Mouse (Mus musculus): ENCODE results near the gene Mphosph9. TPM values are rescaled to one million over a fixed set of nuclear protein-coding genes. Genes with fewer than 3 reads are reported as not detected.

Gene Mphosph9
- polyA plus RNA-seq, 1 experiment from 2014 or later = 10.8 TPM

- WGBS = 91% methylated on average over 4 of the region's 4 CpGs
Observed at GRCm38 (mm10) chr5:124290216-124290615, 37.6 kb downstream of the Mphosph9 start.

GRCm38 (mm10) chr5:124287616-124288247 lies 40.0 kb downstream of the Mphosph9 start:
- 95% methylated on average over 6 of the region's 6 CpGs for WGBS
- H3K27me3 ChIP-seq (ENCODE audit: insufficient read depth, low read length) = no peaks in the 10 kb centered on the region

More at GRCm38 (mm10) chr5:124290216-124290615, 37.6 kb downstream of the Mphosph9 start:
- H3K4me2 ChIP-seq (replicated peaks; ENCODE audit: low read depth, low read length) = no peak overlapping the region
- no peak overlapping the region for H3K4me3 ChIP-seq (ENCODE audit: low read length)
- H3K27me3 ChIP-seq (ENCODE audit: insufficient read depth, low read length) = no peaks in the 10 kb centered on the region
- ATAC-seq (ENCODE audit: low FRiP score, low TSS enrichment) = no peak
- H3K27ac ChIP-seq (ENCODE audit: low read length) = no peak overlapping the region
- peaks cover 68% of the 10 kb centered on the region for H3K36me3 ChIP-seq (ENCODE audit: insufficient read depth, low read length)
- H3K9me3 ChIP-seq (ENCODE audit: low read length) = peaks cover 6% of the 10 kb centered on the region; the same call in 1 of the 2 replicates
- no peak overlapping the region for H3K9ac ChIP-seq (replicated peaks; ENCODE audit: low read length)
- H3K4me1 ChIP-seq (ENCODE audit: insufficient read depth, low read length) = no peaks in the 10 kb centered on the region

GRCm38 (mm10) chr5:124284330-124284729 lies 43.4 kb downstream of the Mphosph9 start:
- no peak overlapping the region for H3K4me3 ChIP-seq (ENCODE audit: low read length)
- peaks cover 6% of the 10 kb centered on the region; the same call in 1 of the 2 replicates for H3K9me3 ChIP-seq (ENCODE audit: low read length)
- ATAC-seq (ENCODE audit: low FRiP score, low TSS enrichment) = no peak
- H3K36me3 ChIP-seq (ENCODE audit: insufficient read depth, low read length) = peaks cover 44% of the 10 kb centered on the region
- 62% methylated on average over 3 of the region's 3 CpGs for WGBS
- no peak overlapping the region for H3K27ac ChIP-seq (ENCODE audit: low read length)
- H3K4me2 ChIP-seq (replicated peaks; ENCODE audit: low read depth, low read length) = no peak overlapping the region
- H3K9ac ChIP-seq (replicated peaks; ENCODE audit: low read length) = no peak overlapping the region
- no peaks in the 10 kb centered on the region for H3K27me3 ChIP-seq (ENCODE audit: insufficient read depth, low read length)
- no peaks in the 10 kb centered on the region for H3K4me1 ChIP-seq (ENCODE audit: insufficient read depth, low read length)

More at GRCm38 (mm10) chr5:124287616-124288247, 40.0 kb downstream of the Mphosph9 start:
- H3K4me3 ChIP-seq (ENCODE audit: low read length) = no peak overlapping the region
- ATAC-seq (ENCODE audit: low FRiP score, low TSS enrichment) = no peak
- no peak overlapping the region for H3K4me2 ChIP-seq (replicated peaks; ENCODE audit: low read depth, low read length)
- no peaks in the 10 kb centered on the region for H3K4me1 ChIP-seq (ENCODE audit: insufficient read depth, low read length)
- H3K27ac ChIP-seq (ENCODE audit: low read length) = no peak overlapping the region
- H3K36me3 ChIP-seq (ENCODE audit: insufficient read depth, low read length) = peaks cover 66% of the 10 kb centered on the region
- no peak overlapping the region for H3K9ac ChIP-seq (replicated peaks; ENCODE audit: low read length)
- H3K9me3 ChIP-seq (ENCODE audit: low read length) = peaks cover 6% of the 10 kb centered on the region; the same call in 1 of the 2 replicates

GRCm38 (mm10) chr5:124282854-124283253 lies 44.9 kb downstream of the Mphosph9 start:
- no peak overlapping the region for H3K4me3 ChIP-seq (ENCODE audit: low read length)
- no peaks in the 10 kb centered on the region for H3K27me3 ChIP-seq (ENCODE audit: insufficient read depth, low read length)
- H3K36me3 ChIP-seq (ENCODE audit: insufficient read depth, low read length) = peaks cover 38% of the 10 kb centered on the region
- H3K4me1 ChIP-seq (ENCODE audit: insufficient read depth, low read length) = no peaks in the 10 kb centered on the region
- H3K27ac ChIP-seq (ENCODE audit: low read length) = no peak overlapping the region
- 95% methylated on average over 2 of the region's 2 CpGs for WGBS
- H3K9me3 ChIP-seq (ENCODE audit: low read length) = peaks cover 2% of the 10 kb centered on the region; the same call in 1 of the 2 replicates
- H3K9ac ChIP-seq (replicated peaks; ENCODE audit: low read length) = no peak overlapping the region
- H3K4me2 ChIP-seq (replicated peaks; ENCODE audit: low read depth, low read length) = no peak overlapping the region
- ATAC-seq (ENCODE audit: low FRiP score, low TSS enrichment) = no peak

- H3K9me3 ChIP-seq (ENCODE audit: low read length) = no peaks in the 10 kb centered on the region
- H3K4me1 ChIP-seq (ENCODE audit: insufficient read depth, low read length) = no peaks in the 10 kb centered on the region
- 89% methylated on average over 5 of the region's 5 CpGs for WGBS
- H3K36me3 ChIP-seq (ENCODE audit: insufficient read depth, low read length) = peaks cover 15% of the 10 kb centered on the region; the same call in 1 of the 2 replicates
- no peaks in the 10 kb centered on the region for H3K27me3 ChIP-seq (ENCODE audit: insufficient read depth, low read length)
- ATAC-seq (ENCODE audit: low FRiP score, low TSS enrichment) = no peak
- H3K27ac ChIP-seq (ENCODE audit: low read length) = no peak overlapping the region
- H3K4me3 ChIP-seq (ENCODE audit: low read length) = no peak overlapping the region
- no peak overlapping the region for H3K9ac ChIP-seq (replicated peaks; ENCODE audit: low read length)
- H3K4me2 ChIP-seq (replicated peaks; ENCODE audit: low read depth, low read length) = no peak overlapping the region
Observed at GRCm38 (mm10) chr5:124270226-124270625, 57.5 kb downstream of the Mphosph9 start.

- Histone ChIP-seq H3K36me3 (ENCODE audit: insufficient read depth, low read length) (peaks cover 16% of the 10 kb centered on the region; the same call in 1 of the 2 replicates), H3K4me3 (ENCODE audit: low read length) (no peak overlapping the region), H3K4me1 (ENCODE audit: insufficient read depth, low read length) (no peaks in the 10 kb centered on the region), H3K9ac (replicated peaks; ENCODE audit: low read length) (no peak overlapping the region), H3K27ac (ENCODE audit: low read length) (no peak overlapping the region), H3K4me2 (replicated peaks; ENCODE audit: low read depth, low read length) (no peak overlapping the region), H3K9me3 (ENCODE audit: low read length) (no peaks in the 10 kb centered on the region), H3K27me3 (ENCODE audit: insufficient read depth, low read length) (no peaks in the 10 kb centered on the region)
- 85% methylated on average over 11 of the region's 11 CpGs for WGBS
- no peak for ATAC-seq (ENCODE audit: low FRiP score, low TSS enrichment)
Observed at GRCm38 (mm10) chr5:124269661-124270060, 58.1 kb downstream of the Mphosph9 start.

GRCm38 (mm10) chr5:124267652-124268051 lies 60.1 kb downstream of the Mphosph9 start:
- H3K36me3 ChIP-seq (ENCODE audit: insufficient read depth, low read length) = peaks cover 24% of the 10 kb centered on the region; the same call in 1 of the 2 replicates
- 87% methylated on average over 6 of the region's 6 CpGs for WGBS
- H3K27me3 ChIP-seq (ENCODE audit: insufficient read depth, low read length) = no peaks in the 10 kb centered on the region
- H3K4me3 ChIP-seq (ENCODE audit: low read length) = no peak overlapping the region
- ATAC-seq (ENCODE audit: low FRiP score, low TSS enrichment) = no peak
- no peak overlapping the region for H3K9ac ChIP-seq (replicated peaks; ENCODE audit: low read length)
- H3K4me2 ChIP-seq (replicated peaks; ENCODE audit: low read depth, low read length) = no peak overlapping the region
- no peaks in the 10 kb centered on the region for H3K9me3 ChIP-seq (ENCODE audit: low read length)
- H3K27ac ChIP-seq (ENCODE audit: low read length) = no peak overlapping the region
- no peaks in the 10 kb centered on the region for H3K4me1 ChIP-seq (ENCODE audit: insufficient read depth, low read length)

GRCm38 (mm10) chr5:124266821-124267220 lies 61.0 kb downstream of the Mphosph9 start:
- H3K4me3 ChIP-seq (ENCODE audit: low read length) = no peak overlapping the region
- H3K27ac ChIP-seq (ENCODE audit: low read length) = no peak overlapping the region
- WGBS = 75% methylated on average over 6 of the region's 6 CpGs
- no peaks in the 10 kb centered on the region for H3K27me3 ChIP-seq (ENCODE audit: insufficient read depth, low read length)
- H3K9me3 ChIP-seq (ENCODE audit: low read length) = no peaks in the 10 kb centered on the region
- ATAC-seq (ENCODE audit: low FRiP score, low TSS enrichment) = no peak
- H3K9ac ChIP-seq (replicated peaks; ENCODE audit: low read length) = no peak overlapping the region
- peaks cover 24% of the 10 kb centered on the region; the same call in 1 of the 2 replicates for H3K36me3 ChIP-seq (ENCODE audit: insufficient read depth, low read length)
- no peaks in the 10 kb centered on the region for H3K4me1 ChIP-seq (ENCODE audit: insufficient read depth, low read length)
- H3K4me2 ChIP-seq (replicated peaks; ENCODE audit: low read depth, low read length) = no peak overlapping the region

- no peak overlapping the region for H3K4me3 ChIP-seq (ENCODE audit: low read length)
- H3K9ac ChIP-seq (replicated peaks; ENCODE audit: low read length) = no peak overlapping the region
- WGBS = 80% methylated on average over 4 of the region's 4 CpGs
- H3K27me3 ChIP-seq (ENCODE audit: insufficient read depth, low read length) = no peaks in the 10 kb centered on the region
- no peak for ATAC-seq (ENCODE audit: low FRiP score, low TSS enrichment)
- H3K4me1 ChIP-seq (ENCODE audit: insufficient read depth, low read length) = no peaks in the 10 kb centered on the region
- no peak overlapping the region for H3K4me2 ChIP-seq (replicated peaks; ENCODE audit: low read depth, low read length)
- H3K9me3 ChIP-seq (ENCODE audit: low read length) = peaks cover 3% of the 10 kb centered on the region; the same call in 1 of the 2 replicates
- no peak overlapping the region for H3K27ac ChIP-seq (ENCODE audit: low read length)
- peaks cover 24% of the 10 kb centered on the region for H3K36me3 ChIP-seq (ENCODE audit: insufficient read depth, low read length)
Observed at GRCm38 (mm10) chr5:124263246-124263645, 64.5 kb downstream of the Mphosph9 start.

- Histone ChIP-seq H3K4me1 (ENCODE audit: insufficient read depth, low read length) (no peaks in the 10 kb centered on the region), H3K4me3 (ENCODE audit: low read length) (no peak overlapping the region), H3K9me3 (ENCODE audit: low read length) (peaks cover 3% of the 10 kb centered on the region; the same call in 1 of the 2 replicates), H3K4me2 (replicated peaks; ENCODE audit: low read depth, low read length) (no peak overlapping the region), H3K36me3 (ENCODE audit: insufficient read depth, low read length) (peaks cover 32% of the 10 kb centered on the region), H3K9ac (replicated peaks; ENCODE audit: low read length) (no peak overlapping the region), H3K27me3 (ENCODE audit: insufficient read depth, low read length) (no peaks in the 10 kb centered on the region), H3K27ac (ENCODE audit: low read length) (no peak overlapping the region)
- ATAC-seq (ENCODE audit: low FRiP score, low TSS enrichment) = no peak
- WGBS = 81% methylated on average over 4 of the region's 4 CpGs
Observed at GRCm38 (mm10) chr5:124262090-124262489, 65.7 kb downstream of the Mphosph9 start.

All from kidney, embryonic 16.5 days (tissue).